ENCODE assay signal across 10 mouse cellular contexts in the genomic region with DNA sequence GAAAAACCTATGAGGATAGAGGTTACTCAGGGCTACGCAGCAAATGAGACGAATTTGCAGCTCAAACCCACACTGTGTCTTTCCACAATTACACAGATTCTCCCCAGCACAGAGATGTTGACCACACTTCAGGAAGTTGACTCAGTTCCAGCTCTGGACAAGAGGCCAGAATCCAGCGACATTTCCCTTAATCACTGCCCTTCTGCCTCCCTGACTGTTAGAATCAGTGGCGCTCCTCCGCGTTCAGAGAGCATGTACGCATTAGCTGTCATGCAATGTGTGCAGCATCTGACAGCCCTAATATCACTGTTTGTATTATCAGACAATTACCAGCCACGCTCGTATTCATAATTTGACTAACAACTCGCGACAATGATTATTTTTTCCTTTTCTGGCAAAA. TPM values are rescaled to one million over a fixed set of nuclear protein-coding genes. Genes with fewer than 3 reads are reported as not detected.
DNase-seq lines count a peak whose midpoint lies in the region; ATAC-seq and TF ChIP-seq lines count a peak whose summit lies in the region.
"Had no signal": no experiment of that assay in that cellular context is flagged by ENCODE, and none has a peak within 500 bp of the region (broad histone marks: within the 10 kb centered on the region; RNA-seq: fewer than 3 reads in every experiment).

No protein-coding gene starts in this region.

- peaks cover 3% of the 10 kb centered on the region; the same call in 1 of the 2 replicates for H3K4me1 ChIP-seq in forebrain, embryonic 14.5 days (ENCODE audit: control insufficient read depth, insufficient read depth, low read length)
- no peaks in the 10 kb centered on the region for H3K4me1 ChIP-seq in forebrain, embryonic 12.5 days
- no peaks in the 10 kb centered on the region for H3K4me1 ChIP-seq in liver, adult 2 months (ENCODE audit: control insufficient read depth, insufficient read depth, low read length)
- no peaks in the 10 kb centered on the region for H3K4me1 ChIP-seq in liver, embryonic 12.5 days
- H3K4me1 ChIP-seq in heart, postnatal 0 days (ENCODE audit: control insufficient read depth, insufficient read depth), result no peaks in the 10 kb centered on the region
- no peaks in the 10 kb centered on the region for H3K4me1 ChIP-seq in lung, postnatal 0 days (ENCODE audit: insufficient read depth, low read depth, low read length)
- H3K4me1 ChIP-seq: embryonic facial prominence, embryonic 12.5 days had no signal

- H3K4me2 ChIP-seq in forebrain, embryonic 14.5 days (ENCODE audit: low read length), result no peak overlapping the region
- no peak overlapping the region for H3K4me2 ChIP-seq in forebrain, embryonic 12.5 days
- H3K4me2 ChIP-seq in liver, embryonic 12.5 days, result no peak overlapping the region
- H3K4me2 ChIP-seq in heart, postnatal 0 days (ENCODE audit: low read depth, low read length), result peak overlapping the region; percentile 4; the same call in 1 of the 2 replicates
- 0 out of 2 replicates have a peak overlapping the region, but pooled peaks have one; percentile 8 for H3K4me2 ChIP-seq in lung, postnatal 0 days (replicated peaks; ENCODE audit: low read depth, low read length)
- H3K4me2 ChIP-seq: embryonic facial prominence, embryonic 12.5 days; limb, embryonic 12.5 days had no signal

- no peak for TF ChIP-seq POLR2A in liver, adult 2 months (IDR thresholded peaks at IDR 0.05; ENCODE audit: extremely low read depth, insufficient read depth, low read length)

- no peak overlapping the region for H3K9ac ChIP-seq in forebrain, embryonic 14.5 days (ENCODE audit: low read length)
- H3K9ac ChIP-seq in forebrain, embryonic 12.5 days, result no peak overlapping the region
- H3K9ac ChIP-seq in liver, adult 2 months (ENCODE audit: low read depth, low read length), result no peak overlapping the region
- H3K9ac ChIP-seq in liver, embryonic 12.5 days, result no peak overlapping the region
- H3K9ac ChIP-seq in heart, postnatal 0 days (replicated peaks; ENCODE audit: low read depth, low read length), result no peak overlapping the region
- H3K9ac ChIP-seq in lung, postnatal 0 days (replicated peaks; ENCODE audit: low read depth), result no peak overlapping the region
- H3K9ac ChIP-seq: embryonic facial prominence, embryonic 12.5 days; limb, embryonic 12.5 days had no signal

- DNase-seq in forebrain, embryonic 14.5 days (ENCODE audit: low spot score), result no peak
- peak; percentile 3 for DNase-seq in liver, adult 2 months (ENCODE audit: extremely low read depth, low read depth, low spot score)
- no peak for DNase-seq in heart, postnatal 0 days (ENCODE audit: low spot score)
- DNase-seq in lung, postnatal 0 days (ENCODE audit: low spot score), result peak; percentile 65
- no peak for DNase-seq in natural killer cell, adult 2 months (ENCODE audit: low spot score in 2 of 2)
- no peak for DNase-seq in adrenal gland, postnatal 10 days

- H3K36me3 ChIP-seq in forebrain, embryonic 14.5 days (ENCODE audit: control insufficient read depth, insufficient read depth, low read length), result no peaks in the 10 kb centered on the region
- no peaks in the 10 kb centered on the region for H3K36me3 ChIP-seq in forebrain, embryonic 12.5 days (replicated peaks)
- no peaks in the 10 kb centered on the region for H3K36me3 ChIP-seq in liver, adult 2 months (ENCODE audit: control insufficient read depth, insufficient read depth, low read length)
- H3K36me3 ChIP-seq in liver, embryonic 12.5 days, result no peaks in the 10 kb centered on the region
- H3K36me3 ChIP-seq in heart, postnatal 0 days (replicated peaks; ENCODE audit: control insufficient read depth, insufficient read depth, low read length), result no peaks in the 10 kb centered on the region
- no peaks in the 10 kb centered on the region for H3K36me3 ChIP-seq in lung, postnatal 0 days (ENCODE audit: insufficient read depth, low read length)
- H3K36me3 ChIP-seq: embryonic facial prominence, embryonic 12.5 days; limb, embryonic 12.5 days had no signal

- H3K27ac ChIP-seq in forebrain, embryonic 14.5 days (ENCODE audit: low read depth, low read length), result peak overlapping the region; percentile 29; the same call in 1 of the 2 replicates
- H3K27ac ChIP-seq in forebrain, embryonic 12.5 days, result no peak overlapping the region
- no peak overlapping the region for H3K27ac ChIP-seq in liver, adult 2 months (replicated peaks; ENCODE audit: insufficient read depth, low read depth, low read length)
- H3K27ac ChIP-seq in liver, embryonic 12.5 days, result no peak overlapping the region
- H3K27ac ChIP-seq in heart, postnatal 0 days (ENCODE audit: low read depth), result no peak overlapping the region
- H3K27ac ChIP-seq in lung, postnatal 0 days (ENCODE audit: low read length), result no peak overlapping the region
- H3K27ac ChIP-seq: embryonic facial prominence, embryonic 12.5 days; limb, embryonic 12.5 days had no signal

- no peaks in the 10 kb centered on the region for H3K27me3 ChIP-seq in forebrain, embryonic 14.5 days (replicated peaks; ENCODE audit: control insufficient read depth, insufficient read depth, low read length)
- no peaks in the 10 kb centered on the region for H3K27me3 ChIP-seq in forebrain, embryonic 12.5 days
- H3K27me3 ChIP-seq in liver, adult 2 months (ENCODE audit: control insufficient read depth, insufficient read depth, low read length), result no peaks in the 10 kb centered on the region
- no peaks in the 10 kb centered on the region for H3K27me3 ChIP-seq in liver, embryonic 12.5 days (replicated peaks)
- H3K27me3 ChIP-seq in heart, postnatal 0 days (ENCODE audit: control insufficient read depth, insufficient read depth, low read length), result no peaks in the 10 kb centered on the region
- no peaks in the 10 kb centered on the region for H3K27me3 ChIP-seq in lung, postnatal 0 days (replicated peaks; ENCODE audit: insufficient read depth, low read length)
- H3K27me3 ChIP-seq: embryonic facial prominence, embryonic 12.5 days; limb, embryonic 12.5 days had no signal

- no peak for TF ChIP-seq EP300 in heart, postnatal 0 days (IDR thresholded peaks at IDR 0.05; ENCODE audit: low read depth)
- no peak for TF ChIP-seq EP300 in lung, postnatal 0 days (IDR thresholded peaks at IDR 0.05)

- TF ChIP-seq CTCF in liver, adult 2 months (IDR thresholded peaks at IDR 0.05; ENCODE audit: low read depth, low read length), result no peak
- no peak for TF ChIP-seq CTCF in heart, postnatal 0 days (IDR thresholded peaks at IDR 0.05; ENCODE audit: low read depth)
- no peak for TF ChIP-seq CTCF in lung, postnatal 0 days (IDR thresholded peaks at IDR 0.05)

- ATAC-seq in forebrain, embryonic 14.5 days, result peak; percentile 63; the same call in 1 of the 2 replicates
- no peak for ATAC-seq in forebrain, embryonic 12.5 days (ENCODE audit: low FRiP score)
- ATAC-seq in liver, embryonic 12.5 days, result no peak
- no peak for ATAC-seq in heart, postnatal 0 days (ENCODE audit: insufficient read depth, low read depth)
- ATAC-seq in lung, postnatal 0 days, result peak; percentile 17; the same call in 1 of the 2 replicates

- H3K4me3 ChIP-seq in forebrain, embryonic 14.5 days (ENCODE audit: low read depth, low read length), result no peak overlapping the region
- no peak overlapping the region for H3K4me3 ChIP-seq in forebrain, embryonic 12.5 days (replicated peaks)
- no peak overlapping the region for H3K4me3 ChIP-seq in liver, adult 2 months (ENCODE audit: insufficient read depth, low read depth, low read length)
- H3K4me3 ChIP-seq in liver, embryonic 12.5 days, result no peak overlapping the region
- no peak overlapping the region for H3K4me3 ChIP-seq in heart, postnatal 0 days (ENCODE audit: low read depth, low read length)
- H3K4me3 ChIP-seq in lung, postnatal 0 days (ENCODE audit: low read depth, low read length), result no peak overlapping the region
- H3K4me3 ChIP-seq: embryonic facial prominence, embryonic 12.5 days; limb, embryonic 12.5 days had no signal

- no peaks in the 10 kb centered on the region for H3K79me2 ChIP-seq in liver, adult 2 months (ENCODE audit: control insufficient read depth, insufficient read depth, low read length)

- WGBS in forebrain, embryonic 14.5 days, result 75% methylated on average over 11 of the region's 11 CpGs
- WGBS in forebrain, embryonic 12.5 days, result 88% methylated on average over 11 of the region's 11 CpGs
- 72% methylated on average over 11 of the region's 11 CpGs for WGBS in liver, adult 2 months
- 62% methylated on average over 11 of the region's 11 CpGs for WGBS in liver, embryonic 12.5 days (ENCODE audit: insufficient replicate concordance)
- 62% methylated on average over 11 of the region's 11 CpGs for WGBS in heart, postnatal 0 days
- WGBS in lung, postnatal 0 days, result 48% methylated on average over 11 of the region's 11 CpGs

- no peaks in the 10 kb centered on the region for H3K9me3 ChIP-seq in forebrain, embryonic 14.5 days (replicated peaks; ENCODE audit: control insufficient read depth, low read length)
- no peaks in the 10 kb centered on the region for H3K9me3 ChIP-seq in forebrain, embryonic 12.5 days
- H3K9me3 ChIP-seq in liver, embryonic 12.5 days (replicated peaks), result no peaks in the 10 kb centered on the region
- H3K9me3 ChIP-seq in heart, postnatal 0 days (replicated peaks; ENCODE audit: control insufficient read depth, low read length), result no peaks in the 10 kb centered on the region
- H3K9me3 ChIP-seq in lung, postnatal 0 days (ENCODE audit: low read length), result no peaks in the 10 kb centered on the region
- H3K9me3 ChIP-seq: embryonic facial prominence, embryonic 12.5 days; limb, embryonic 12.5 days had no signal

RNA-seq across cellular contexts. Expression of a gene that starts 31.4 kb away (rescaled TPM):
- polyA plus RNA-seq in forebrain, embryonic 14.5 days (2014; fragmentation: Nextera tagmentation; extraction: Ambion mirVana), result not detected in 2 replicates
- polyA plus RNA-seq in forebrain, embryonic 12.5 days (2016; fragmentation: Nextera tagmentation; extraction: Ambion mirVana), result not detected in 2 replicates
- not detected in 2 replicates for total RNA-seq in liver, adult 2 months (2014; rRNA removed)
- not detected in 2 replicates for polyA plus RNA-seq in liver, adult 2 months (2012; rRNA removed)
- not detected in 2 replicates for polyA plus RNA-seq in liver, embryonic 12.5 days (2016; fragmentation: Nextera tagmentation; extraction: Ambion mirVana)
- total RNA-seq in heart, postnatal 0 days (2014; rRNA removed; ENCODE audit: low replicate concordance), result not detected in 2 replicates
- 0.18 and 0.22 TPM in 2 replicates for polyA plus RNA-seq in heart, postnatal 0 days (2015; fragmentation: Nextera tagmentation; extraction: Ambion mirVana)
- polyA plus RNA-seq in lung, postnatal 0 days (2015; fragmentation: Nextera tagmentation; extraction: Ambion mirVana), result 0.21 and 0.25 TPM in 2 replicates
- not detected for total RNA-seq in adrenal gland, postnatal 10 days (2021)
- polyA plus RNA-seq: embryonic facial prominence, embryonic 12.5 days; limb, embryonic 12.5 days had no signal

Comparison
In these comparisons a context has a peak if more than half of its experiments do, and no peak if none do; other contexts are left out.
1. ATAC-seq: peak in forebrain, embryonic 14.5 days (single experiment) and lung, postnatal 0 days (single experiment); none in forebrain, embryonic 12.5 days (single experiment), liver, embryonic 12.5 days (single experiment) and heart, postnatal 0 days (single experiment).
2. DNase-seq: peak in liver, adult 2 months (single experiment) and lung, postnatal 0 days (single experiment); none in forebrain, embryonic 14.5 days (single experiment), heart, postnatal 0 days (single experiment), natural killer cell, adult 2 months (0 of 2) and adrenal gland, postnatal 10 days (single experiment).
3. H3K4me2 ChIP-seq: peak in heart, postnatal 0 days (single experiment) and lung, postnatal 0 days (single experiment); none in forebrain, embryonic 14.5 days (single experiment), forebrain, embryonic 12.5 days (single experiment) and liver, embryonic 12.5 days (single experiment).